Mouse (Mus musculus) CD4-positive, CD25-positive, alpha-beta regulatory T cell, adult 9 weeks (primary cell): Measurements from ENCODE around the gene Taf4. TPM values are rescaled to one million over a fixed set of nuclear protein-coding genes. Genes with fewer than 3 reads are reported as not detected.

Experiments
- polyA plus RNA-seq: library from polyadenylated mRNA; unstranded; fragments of 100-300 nt; shearing (Covaris generic); gene quantifications from one replicate; pipeline ENCODE4 v1.2.1, GENCODE M21; 2017

Taf4 gene
- 3.9 TPM for polyA plus RNA-seq

GRCm38 (mm10) chr2:179976628-179977343, at the start of gene Taf4:
Gene Taf4, minus strand, starts transcription at chr2:179976646.

DNA sequence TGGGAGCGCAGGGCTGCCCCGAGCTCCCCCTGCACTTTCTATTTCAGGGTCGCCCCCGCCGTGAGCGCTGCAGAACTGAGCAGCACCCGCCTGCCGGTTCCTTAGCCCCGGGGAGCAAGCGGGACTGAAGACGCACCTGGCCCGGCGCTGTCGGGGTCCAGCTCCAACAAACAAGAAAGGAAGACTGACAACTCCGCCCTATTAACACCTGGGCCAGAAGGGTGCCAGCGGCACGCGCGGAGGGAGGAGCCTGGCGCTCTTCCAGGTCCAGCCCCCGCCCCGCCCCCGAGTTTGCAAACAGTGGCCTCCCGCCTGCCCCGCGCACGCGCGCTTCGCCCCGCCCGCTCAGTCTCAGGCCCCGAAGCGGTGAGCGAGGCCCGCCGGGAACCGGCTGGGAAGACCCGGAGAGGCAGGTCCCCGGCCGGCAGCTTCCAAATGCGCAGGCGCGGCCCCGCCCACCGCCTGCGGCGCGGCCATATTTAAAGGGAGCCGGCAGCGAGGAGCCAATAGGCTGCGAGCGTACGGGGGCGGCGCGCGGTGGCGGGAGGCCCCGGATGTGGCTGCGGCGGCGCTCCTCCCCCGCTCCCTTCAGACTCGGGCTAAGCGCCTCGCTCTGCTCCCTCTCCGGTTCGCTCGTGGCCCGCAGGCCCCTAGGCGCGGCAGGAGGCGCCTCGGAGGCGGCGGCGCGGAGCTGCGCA, 48.1 kb upstream of the Taf4 start, which contains the start of gene Lsm14b:
TSS of gene Lsm14b (plus strand) at position 587 of the 698 bp plus-strand sequence.

Other genes with a start within 250 kb of the Taf4 start
- gene Lsm14b, start 48.3 kb upstream of the Taf4 start, polyA plus RNA-seq = 1.8 TPM
- gene Psma7, start 65.8 kb upstream of the Taf4 start, polyA plus RNA-seq = 507 TPM
- 3.3 TPM for gene Ss18l1, start 65.9 kb upstream of the Taf4 start, polyA plus RNA-seq
- gene Mtg2, start 93.9 kb upstream of the Taf4 start, polyA plus RNA-seq = 56.9 TPM
- not detected for gene Hrh3, start 127.8 kb upstream of the Taf4 start, polyA plus RNA-seq
- gene Osbpl2, start 142.7 kb upstream of the Taf4 start, polyA plus RNA-seq = 44.2 TPM
- gene Adrm1, start 194.8 kb upstream of the Taf4 start, polyA plus RNA-seq = 158 TPM
- gene Lama5, start 249.2 kb upstream of the Taf4 start, polyA plus RNA-seq = 0.47 TPM